Mouse (Mus musculus): ENCODE measurements around the gene Vrk3.

- TF ChIP-seq CTCF (conservative IDR thresholded peaks at IDR 0.05; ENCODE audit: insufficient read depth, insufficient read length, low read depth, low read length) (no peak), POLR2A (IDR thresholded peaks at IDR 0.05; ENCODE audit: low read depth, low read length) (no peak)
Observed at GRCm38 (mm10) chr7:44813985-44814384, 65.8 kb downstream of the Vrk3 start.
